In genomic region chr10:22173335-22174189, GRCm38 (mm10) we compare ENCODE assay signal across 8 mouse cellular contexts. TPM values are rescaled to one million over a fixed set of nuclear protein-coding genes. Genes with fewer than 3 reads are reported as not detected.
A peak's percentile ranks its signal among the peaks of the same experiment; 100 is the strongest.
DNase-seq lines count a peak whose midpoint lies in the region; ATAC-seq lines count a peak whose summit lies in the region.
"Not testable (repeated sequence)": the region's sequence is repeated elsewhere in the genome, so short reads cannot be mapped to it uniquely, and the experiment has no call there.

No protein-coding gene starts in this region.

- H3K4me2 ChIP-seq in forebrain, embryonic 11.5 days (ENCODE audit: low read depth, low read length, severe bottlenecking) = not testable (repeated sequence)
- H3K4me2 ChIP-seq in hindbrain, embryonic 12.5 days (replicated peaks) = peak overlapping the region; percentile 34
- H3K4me2 ChIP-seq in kidney, embryonic 15.5 days = peak overlapping the region; percentile 49
- H3K4me2 ChIP-seq in liver, embryonic 11.5 days = 0 out of 2 replicates have a peak overlapping the region, but pooled peaks have one; percentile 14
- H3K4me2 ChIP-seq in midbrain, embryonic 11.5 days = peak overlapping the region; percentile 19; the same call in 1 of the 2 replicates
- 0 out of 2 replicates have a peak overlapping the region, but pooled peaks have one; percentile 23 for H3K4me2 ChIP-seq in stomach, embryonic 14.5 days (replicated peaks; ENCODE audit: low read depth, low read length)

- H3K9me3 ChIP-seq in forebrain, embryonic 11.5 days (ENCODE audit: control insufficient read depth, low read length); heart, embryonic 10.5 days; hindbrain, embryonic 12.5 days (replicated peaks); kidney, embryonic 15.5 days (replicated peaks); liver, embryonic 11.5 days (ENCODE audit: control insufficient read depth, low read length); midbrain, embryonic 11.5 days (ENCODE audit: control insufficient read depth, low read length); stomach, embryonic 14.5 days (ENCODE audit: control insufficient read depth, low read depth, low read length): not testable (repeated sequence)

- H3K36me3 ChIP-seq in forebrain, embryonic 11.5 days (ENCODE audit: control insufficient read depth, insufficient read depth, low read length); heart, embryonic 10.5 days; hindbrain, embryonic 12.5 days; kidney, embryonic 15.5 days; liver, embryonic 11.5 days (ENCODE audit: control insufficient read depth, insufficient read depth, low read length); midbrain, embryonic 11.5 days (ENCODE audit: control insufficient read depth, insufficient read depth, low read length); stomach, embryonic 14.5 days (ENCODE audit: control insufficient read depth, insufficient read depth, low read length): not testable (repeated sequence)

- 15% methylated on average over 11 of the region's 17 CpGs for WGBS in forebrain, embryonic 11.5 days
- 15% methylated on average over 12 of the region's 17 CpGs for WGBS in heart, embryonic 10.5 days
- WGBS in hindbrain, embryonic 12.5 days = 15% methylated on average over 14 of the region's 17 CpGs
- WGBS in kidney, embryonic 15.5 days = 14% methylated on average over 13 of the region's 17 CpGs
- WGBS in liver, embryonic 11.5 days = 10% methylated on average over 11 of the region's 17 CpGs
- WGBS in midbrain, embryonic 11.5 days = 15% methylated on average over 10 of the region's 17 CpGs
- 15% methylated on average over 11 of the region's 17 CpGs for WGBS in stomach, embryonic 14.5 days

- H3K4me1 ChIP-seq in forebrain, embryonic 11.5 days (replicated peaks; ENCODE audit: control insufficient read depth, insufficient read depth, low read length); heart, embryonic 10.5 days; hindbrain, embryonic 12.5 days; kidney, embryonic 15.5 days; liver, embryonic 11.5 days (replicated peaks; ENCODE audit: control insufficient read depth, insufficient read depth, low read length); midbrain, embryonic 11.5 days (ENCODE audit: control insufficient read depth, insufficient read depth, low read length); stomach, embryonic 14.5 days (ENCODE audit: control insufficient read depth, insufficient read depth, low read length): not testable (repeated sequence)

- H3K9ac ChIP-seq in forebrain, embryonic 11.5 days (ENCODE audit: low read length); hindbrain, embryonic 12.5 days; kidney, embryonic 15.5 days; liver, embryonic 11.5 days (ENCODE audit: low read depth, low read length); midbrain, embryonic 11.5 days (ENCODE audit: low read length); stomach, embryonic 14.5 days (replicated peaks; ENCODE audit: low read depth, low read length): not testable (repeated sequence)

- peak; percentile 83 for ATAC-seq in forebrain, embryonic 11.5 days (replicated peaks; ENCODE audit: low FRiP score)
- peak; percentile 66; the same call in 1 of the 2 replicates for ATAC-seq in hindbrain, embryonic 12.5 days (ENCODE audit: low FRiP score)
- peak; percentile 81 for ATAC-seq in kidney, embryonic 15.5 days (replicated peaks; ENCODE audit: low FRiP score)
- not testable (repeated sequence) for ATAC-seq in liver, embryonic 11.5 days (replicated peaks; ENCODE audit: low FRiP score)
- ATAC-seq in midbrain, embryonic 11.5 days (ENCODE audit: low FRiP score) = peak; percentile 78
- ATAC-seq in stomach, embryonic 14.5 days (ENCODE audit: insufficient number of reproducible peaks, insufficient read depth, low FRiP score, low read depth) = peak; percentile 71; the same call in 1 of the 2 replicates

- peak; percentile 37 for DNase-seq in embryo, embryonic 11 days
- DNase-seq in forebrain, embryonic 11.5 days (ENCODE audit: low spot score) = peak; percentile 53
- not testable (repeated sequence) for DNase-seq in heart, embryonic 10.5 days (ENCODE audit: low spot score); liver, embryonic 11.5 days (ENCODE audit: low spot score)
- DNase-seq in midbrain, embryonic 11.5 days (ENCODE audit: low spot score, missing footprints) = peak; percentile 84

- H3K27me3 ChIP-seq in forebrain, embryonic 11.5 days (ENCODE audit: control insufficient read depth, insufficient read depth, low read length); heart, embryonic 10.5 days (ENCODE audit: insufficient read depth, poor library complexity, severe bottlenecking); hindbrain, embryonic 12.5 days; kidney, embryonic 15.5 days; liver, embryonic 11.5 days (replicated peaks; ENCODE audit: control insufficient read depth, insufficient read depth, low read length); midbrain, embryonic 11.5 days (ENCODE audit: control insufficient read depth, insufficient read depth, low read length); stomach, embryonic 14.5 days (ENCODE audit: control insufficient read depth, insufficient read depth, low read length): not testable (repeated sequence)

- H3K4me3 ChIP-seq in forebrain, embryonic 11.5 days (ENCODE audit: low read depth, low read length); hindbrain, embryonic 12.5 days; liver, embryonic 11.5 days (ENCODE audit: low read depth, low read length); midbrain, embryonic 11.5 days (ENCODE audit: low read depth, low read length); stomach, embryonic 14.5 days (ENCODE audit: low read depth, low read length): not testable (repeated sequence)
- H3K4me3 ChIP-seq in heart, embryonic 10.5 days = 0 out of 2 replicates have a peak overlapping the region, but pooled peaks have one; percentile 22
- H3K4me3 ChIP-seq in kidney, embryonic 15.5 days (replicated peaks) = 0 out of 2 replicates have a peak overlapping the region, but pooled peaks have one; percentile 10

- not testable (repeated sequence) for H3K27ac ChIP-seq in forebrain, embryonic 11.5 days (ENCODE audit: low read depth, low read length); heart, embryonic 10.5 days; hindbrain, embryonic 12.5 days; kidney, embryonic 15.5 days; liver, embryonic 11.5 days (ENCODE audit: low read depth, low read length); midbrain, embryonic 11.5 days (ENCODE audit: low read depth, low read length); stomach, embryonic 14.5 days (ENCODE audit: low read length)

RNA-seq across cellular contexts. Expression of gene H60b, which starts 15.2 kb away (rescaled TPM):
- 0.17 and 0.44 TPM in 2 replicates for polyA plus RNA-seq in forebrain, embryonic 11.5 days (2014; fragmentation: Nextera tagmentation; extraction: Ambion mirVana)
- polyA plus RNA-seq in heart, embryonic 10.5 days (2016; fragmentation: Nextera tagmentation; extraction: Ambion mirVana) = 0.35 and 1.4 TPM in 2 replicates
- 0.85 and 1.2 TPM in 2 replicates for polyA plus RNA-seq in hindbrain, embryonic 12.5 days (2016; fragmentation: Nextera tagmentation; extraction: Ambion mirVana)
- 1.1 and 1.2 TPM in 2 replicates for polyA plus RNA-seq in kidney, embryonic 15.5 days (2015; fragmentation: Nextera tagmentation; extraction: Ambion mirVana)
- polyA plus RNA-seq in liver, embryonic 11.5 days (2014; fragmentation: Nextera tagmentation; extraction: Ambion mirVana) = 0.29 TPM in 1 of 2 replicates, not detected in the other
- 1.00 and 1.0 TPM in 2 replicates for polyA plus RNA-seq in midbrain, embryonic 11.5 days (2014; fragmentation: Nextera tagmentation; extraction: Ambion mirVana)
- 0.78 and 1.1 TPM in 2 replicates for polyA plus RNA-seq in stomach, embryonic 14.5 days (2014; fragmentation: Nextera tagmentation; extraction: Ambion mirVana)

RNA-seq across cellular contexts. Expression of gene Raet1e, which starts 15.2 kb away (rescaled TPM):
- polyA plus RNA-seq in forebrain, embryonic 11.5 days (2014; fragmentation: Nextera tagmentation; extraction: Ambion mirVana) = 9.0 and 9.1 TPM in 2 replicates
- polyA plus RNA-seq in heart, embryonic 10.5 days (2016; fragmentation: Nextera tagmentation; extraction: Ambion mirVana) = 9.6 and 12.1 TPM in 2 replicates
- 6.1 and 6.8 TPM in 2 replicates for polyA plus RNA-seq in hindbrain, embryonic 12.5 days (2016; fragmentation: Nextera tagmentation; extraction: Ambion mirVana)
- 11.7 and 12.7 TPM in 2 replicates for polyA plus RNA-seq in kidney, embryonic 15.5 days (2015; fragmentation: Nextera tagmentation; extraction: Ambion mirVana)
- 3.2 and 4.0 TPM in 2 replicates for polyA plus RNA-seq in liver, embryonic 11.5 days (2014; fragmentation: Nextera tagmentation; extraction: Ambion mirVana)
- polyA plus RNA-seq in midbrain, embryonic 11.5 days (2014; fragmentation: Nextera tagmentation; extraction: Ambion mirVana) = 18.1 and 18.4 TPM in 2 replicates
- polyA plus RNA-seq in stomach, embryonic 14.5 days (2014; fragmentation: Nextera tagmentation; extraction: Ambion mirVana) = 11.3 and 12.5 TPM in 2 replicates

RNA-seq across cellular contexts. Expression of gene E030030I06Rik, which starts 24.5 kb away (rescaled TPM):
- polyA plus RNA-seq in forebrain, embryonic 11.5 days (2014; fragmentation: Nextera tagmentation; extraction: Ambion mirVana) = 18.8 and 22.3 TPM in 2 replicates
- 18.6 and 22.0 TPM in 2 replicates for polyA plus RNA-seq in heart, embryonic 10.5 days (2016; fragmentation: Nextera tagmentation; extraction: Ambion mirVana)
- 13.5 and 15.6 TPM in 2 replicates for polyA plus RNA-seq in hindbrain, embryonic 12.5 days (2016; fragmentation: Nextera tagmentation; extraction: Ambion mirVana)
- 21.6 and 29.6 TPM in 2 replicates for polyA plus RNA-seq in kidney, embryonic 15.5 days (2015; fragmentation: Nextera tagmentation; extraction: Ambion mirVana)
- polyA plus RNA-seq in liver, embryonic 11.5 days (2014; fragmentation: Nextera tagmentation; extraction: Ambion mirVana) = 6.3 and 8.2 TPM in 2 replicates
- polyA plus RNA-seq in midbrain, embryonic 11.5 days (2014; fragmentation: Nextera tagmentation; extraction: Ambion mirVana) = 24.8 and 29.2 TPM in 2 replicates
- polyA plus RNA-seq in stomach, embryonic 14.5 days (2014; fragmentation: Nextera tagmentation; extraction: Ambion mirVana) = 31.4 and 36.3 TPM in 2 replicates
